Mouse (Mus musculus) ES-Bruce4 (cell line): ENCODE measurements at regions not wholly inside any gene's neighbourhood (a gene's known extent, or its start where the extent isn't known, plus 50 kb on each side); places are given as distances from the start of the nearest gene placed in this dataset.

Source experiments
- CTCF ChIP-seq: IDR thresholded peaks from one replicate; pipeline ENCODE4 v1.8.1; 2011; ENCODE audit warnings: low read depth, low read length
- EP300 ChIP-seq: IDR thresholded peaks from 2 replicates; pipeline ENCODE4 v1.6.1; 2011; ENCODE audit warnings: low read depth, low read length; ENCODE audit not compliant: insufficient read depth

DNA sequence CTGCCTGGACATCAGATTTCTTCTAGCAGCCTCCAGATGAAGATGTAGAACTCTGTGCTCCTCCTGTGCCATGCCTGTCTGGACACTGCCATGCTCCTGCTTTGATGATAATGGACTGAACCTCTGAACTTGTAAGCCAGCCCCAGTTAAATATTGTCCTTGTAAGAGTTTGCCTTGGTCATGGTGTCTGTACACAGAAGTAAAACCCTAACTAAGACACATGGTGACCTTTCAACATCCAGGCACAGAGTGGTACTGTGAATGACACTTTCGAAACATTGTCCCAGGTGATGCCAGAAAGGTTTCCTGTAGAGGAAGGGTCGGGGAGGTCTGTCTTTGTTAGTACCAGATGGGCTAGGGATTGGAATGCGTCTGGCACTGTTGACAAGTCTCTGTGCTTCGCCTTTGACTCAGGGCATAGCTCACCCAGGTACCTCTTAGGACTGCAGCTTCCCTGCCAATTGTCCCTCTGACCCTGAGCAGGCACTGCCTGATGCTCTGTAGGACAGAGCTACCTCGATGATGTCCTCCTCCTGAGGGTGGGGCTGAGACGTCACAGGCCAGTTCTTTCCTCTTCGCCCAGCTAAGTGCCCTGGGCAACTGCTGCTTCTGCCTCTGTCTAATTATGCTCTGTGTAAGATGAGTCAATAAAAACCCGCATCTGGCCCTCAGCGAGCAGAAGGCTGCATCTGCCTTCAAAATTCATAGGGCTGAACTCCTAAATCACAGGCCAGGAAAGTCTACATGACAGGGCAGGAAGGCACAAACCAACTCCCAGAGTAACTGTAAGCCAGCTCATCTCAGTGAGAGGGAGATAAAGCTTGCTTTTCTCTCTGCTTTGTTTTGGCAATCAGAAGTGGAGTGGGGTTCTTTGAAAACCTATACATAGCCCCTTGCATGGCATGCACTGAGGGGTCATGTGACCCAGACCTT lies 254.0 kb downstream of the Cdh26 start:
- TF ChIP-seq CTCF: no peak
- no peak for TF ChIP-seq EP300
